Mouse (Mus musculus) left cerebral cortex, postnatal 25 days (tissue): Measurements from ENCODE around the gene Lce1e. TPM values are rescaled to one million over a fixed set of nuclear protein-coding genes. Genes with fewer than 3 reads are reported as not detected.
"Not testable (repeated sequence)": the region's sequence is repeated elsewhere in the genome, so short reads cannot be mapped to it uniquely, and the experiment has no call there.

Experiments
- DNase-seq, 2 experiments: peaks; one replicate each; pipeline ENCODE4 v3.0.0; 2022; ENCODE audit warnings: low spot score in 2 of 2, mixed read lengths in 1 of 2
- intact Hi-C: fragments of 180-260 bp; cut with DNase I; formaldehyde crosslinking; loops from one replicate; pipeline ENCODE4 v1.15.1; 2025
- total RNA-seq, 2 experiments: library from RNA; stranded (reverse); gene quantifications; 2 replicates each; pipeline ENCODE4 v1.2.3; 2021

The Lce1e gene
- not detected for total RNA-seq

GRCm38 (mm10) chr3:92708974-92709373 is at the start of gene Lce1e:
Gene Lce1e (minus strand): TSS chr3:92709074.
- intact Hi-C loops, result no loop called here
- DNase-seq, result no peak

GRCm38 (mm10) chr3:92753197-92753596 is 44.3 kb upstream of the Lce1e start:
- DNase-seq, result no peak
- intact Hi-C loops, result loop anchor here (5.0 kb wide), 1 partner anchor 149 kb away; no protein-coding TSS in a partner anchor

GRCm38 (mm10) chr3:92752238-92752637 is 43.4 kb upstream of the Lce1e start, which contains the start of gene Lce1g:
Gene Lce1g (minus strand): TSS chr3:92752338.
- DNase-seq, result no peak
- intact Hi-C loops, result loop anchor here (5.0 kb wide), 1 partner anchor 150 kb away; no protein-coding TSS in a partner anchor

GRCm38 (mm10) chr3:92738996-92739395 is 30.1 kb upstream of the Lce1e start, which contains the start of gene Gm38119:
Gene Gm38119 (minus strand): TSS chr3:92739096.
- no peak for DNase-seq

GRCm38 (mm10) chr3:92722631-92723030 is 13.8 kb upstream of the Lce1e start:
- intact Hi-C loops, result no loop called here
- no peak for DNase-seq

More at GRCm38 (mm10) chr3:92738996-92739395, 30.1 kb upstream of the Lce1e start, which contains the start of gene Gm38119:
- intact Hi-C loops, result no loop called here

- intact Hi-C loops, result no loop called here
- no peak for DNase-seq
Observed at GRCm38 (mm10) chr3:92720250-92720649, 11.4 kb upstream of the Lce1e start, which contains the start of gene Lce1f. Gene Lce1f (minus strand): TSS chr3:92720350.

- intact Hi-C loops, result no loop called here
Observed at GRCm38 (mm10) chr3:92715122-92715521, 6.2 kb upstream of the Lce1e start.

GRCm38 (mm10) chr3:92694613-92695012 is 14.3 kb downstream of the Lce1e start:
- DNase-seq, result no peak
- intact Hi-C loops, result no loop called here

More at GRCm38 (mm10) chr3:92715122-92715521, 6.2 kb upstream of the Lce1e start:
- no peak for DNase-seq

GRCm38 (mm10) chr3:92691688-92692087 is 17.2 kb downstream of the Lce1e start:
- no peak for DNase-seq
- intact Hi-C loops, result no loop called here

GRCm38 (mm10) chr3:92689154-92689553 is 19.7 kb downstream of the Lce1e start:
- intact Hi-C loops, result not testable (repeated sequence)
- peak in 1 of 2 experiments; percentile 2 for DNase-seq

GRCm38 (mm10) chr3:92687110-92687509 is 21.8 kb downstream of the Lce1e start, which contains the start of gene Lce1d:
Gene Lce1d (minus strand): TSS chr3:92687210.
- DNase-seq, result no peak
- intact Hi-C loops, result no loop called here

GRCm38 (mm10) chr3:92678947-92679346 is 29.9 kb downstream of the Lce1e start, which contains the start of gene Lce1c:
Gene Lce1c (plus strand): TSS chr3:92679247.
- intact Hi-C loops, result no loop called here
- DNase-seq, result no peak

- intact Hi-C loops, result no loop called here
Observed at GRCm38 (mm10) chr3:92670215-92670614, 38.7 kb downstream of the Lce1e start, which contains the start of gene Lce1a2. Gene Lce1a2 (minus strand): TSS chr3:92670315.

More at GRCm38 (mm10) chr3:92670215-92670614, 38.7 kb downstream of the Lce1e start, which contains the start of gene Lce1a2:
- DNase-seq, result no peak

Other genes with a start within 250 kb of the Lce1e start
- gene Sprr1a, start 223.2 kb downstream of the Lce1e start, total RNA-seq, result not detected
- gene Sprr4, start 208.6 kb downstream of the Lce1e start, total RNA-seq, result not detected
- gene 2310046K23Rik, start 174.6 kb downstream of the Lce1e start, total RNA-seq, result not detected
- not detected for gene Ivl, start 135.3 kb downstream of the Lce1e start, total RNA-seq
- gene Smcp, start 120.1 kb downstream of the Lce1e start, total RNA-seq, result not detected
- not detected for gene 2210017I01Rik, start 101.6 kb downstream of the Lce1e start, total RNA-seq
- not detected for gene Lce6a, start 87.4 kb downstream of the Lce1e start, total RNA-seq
- not detected for gene Lce1a1, start 60.8 kb downstream of the Lce1e start, total RNA-seq
- gene Lce1b, start 52.1 kb downstream of the Lce1e start, total RNA-seq, result not detected
- not detected for gene Lce1a2, start 38.8 kb downstream of the Lce1e start, total RNA-seq
- gene Lce1c, start 29.8 kb downstream of the Lce1e start, total RNA-seq, result not detected
- gene Lce1d, start 21.9 kb downstream of the Lce1e start, total RNA-seq, result not detected
- gene Lce1f, start 11.3 kb upstream of the Lce1e start, total RNA-seq, result not detected
- not detected for gene Gm38119, start 30.0 kb upstream of the Lce1e start, total RNA-seq
- gene Lce1g, start 43.3 kb upstream of the Lce1e start, total RNA-seq, result not detected
- gene Lce1h, start 56.0 kb upstream of the Lce1e start, total RNA-seq, result not detected
- not detected for gene Lce1i, start 69.8 kb upstream of the Lce1e start, total RNA-seq
- gene Lce1j, start 81.4 kb upstream of the Lce1e start, total RNA-seq, result not detected
- not detected for gene Lce1k, start 98.8 kb upstream of the Lce1e start, total RNA-seq
- gene Kprp, start 118.2 kb upstream of the Lce1e start, total RNA-seq, result not detected
- gene Lce1l, start 142.2 kb upstream of the Lce1e start, total RNA-seq, result not detected
- gene 2310050C09Rik, start 161.1 kb upstream of the Lce1e start, total RNA-seq, result not detected
- not detected for gene Lce3a, start 217.2 kb upstream of the Lce1e start, total RNA-seq
- not detected for gene Lce3b, start 223.9 kb upstream of the Lce1e start, total RNA-seq
- not detected for gene Lce3c, start 235.4 kb upstream of the Lce1e start, total RNA-seq
- gene Lce3d, start 248.3 kb upstream of the Lce1e start, total RNA-seq, result not detected